Mouse (Mus musculus): ENCODE measurements at regions not wholly inside any gene's neighbourhood (a gene's known extent, or its start where the extent isn't known, plus 50 kb on each side); places are given as distances from the start of the nearest gene placed in this dataset.
A peak's percentile ranks its signal among the peaks of the same experiment; 100 is the strongest.

DNA sequence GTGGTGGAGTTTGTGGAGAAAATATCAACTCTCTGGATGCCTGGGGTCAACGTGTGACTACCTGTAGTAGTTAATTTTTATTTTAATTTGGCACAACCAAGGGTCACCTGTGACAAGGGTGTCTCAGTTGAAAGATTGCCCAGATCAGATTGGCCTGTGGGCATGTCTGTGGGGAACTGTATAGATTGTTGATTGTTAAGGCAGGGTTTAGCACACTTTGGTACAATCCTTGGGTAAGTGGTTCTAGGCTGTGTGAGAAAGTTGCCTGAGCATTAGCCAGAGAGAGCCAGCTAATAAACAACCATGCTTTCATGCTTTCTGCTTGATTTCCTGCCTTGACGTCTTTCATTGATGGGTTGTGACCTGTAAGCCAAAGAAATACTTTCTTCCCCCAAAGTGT lies 229.3 kb downstream of the Tex36 start:
- DNase-seq = peak; percentile 53

DNA sequence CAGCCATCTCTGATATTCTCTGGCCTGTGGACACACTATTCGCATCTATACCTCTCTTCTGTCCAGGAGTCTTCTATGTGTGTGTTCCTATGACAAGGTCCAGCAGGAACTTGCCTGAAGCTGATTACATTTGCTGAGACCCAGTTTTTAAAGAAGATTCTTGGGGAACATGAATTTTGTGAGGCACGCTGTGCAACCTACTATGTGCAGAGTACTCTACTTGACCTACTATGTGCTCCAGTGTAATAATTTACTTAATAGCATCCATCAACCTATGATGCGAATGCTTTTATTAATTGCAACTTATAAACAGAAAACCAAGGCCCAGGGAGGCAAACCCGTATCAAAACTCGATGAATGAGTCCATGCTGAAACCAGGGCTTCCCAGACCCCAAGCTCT lies 231.4 kb downstream of the Tex36 start:
- peak; percentile 24 for DNase-seq

DNA sequence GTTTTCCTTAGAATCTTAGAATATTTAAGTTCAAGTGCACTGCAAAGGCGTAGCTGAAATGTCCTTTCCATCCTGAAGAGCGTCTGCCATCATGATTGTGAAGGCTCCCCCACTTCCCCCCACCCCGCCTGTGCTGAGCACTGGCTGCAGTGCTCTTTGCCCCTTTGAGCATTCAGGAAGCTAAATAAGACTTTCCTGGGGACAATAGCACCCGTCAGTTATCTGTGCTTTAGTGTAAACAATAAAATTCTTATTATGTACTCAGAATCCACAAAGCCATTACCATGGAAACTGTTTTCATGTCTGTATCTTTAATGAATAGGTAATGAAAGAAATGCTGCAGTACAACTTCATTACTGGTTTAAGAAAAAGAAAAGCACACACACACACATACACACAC lies 237.4 kb downstream of the Tex36 start:
- peak; percentile 39 for DNase-seq

DNA sequence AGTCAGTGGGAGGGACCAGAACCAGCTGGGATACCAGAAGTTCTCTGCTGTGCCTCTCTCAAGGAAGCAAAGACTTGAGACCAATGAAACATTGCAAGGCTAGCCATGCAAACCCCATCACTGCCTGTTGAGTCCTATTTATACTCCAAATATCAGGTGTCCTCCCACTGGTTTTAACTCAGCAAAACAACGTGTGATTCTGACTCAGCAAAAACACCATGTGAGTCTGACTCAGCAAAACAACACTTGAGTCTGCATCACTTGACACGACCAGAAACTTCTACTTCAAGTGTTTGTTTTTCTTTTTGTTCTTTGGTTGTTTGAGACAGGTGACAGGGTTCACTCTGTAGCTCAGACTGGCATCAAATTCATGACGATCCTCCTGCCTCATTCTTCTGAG lies 204.6 kb upstream of the Ctbp2 start:
- no peak for DNase-seq

DNA sequence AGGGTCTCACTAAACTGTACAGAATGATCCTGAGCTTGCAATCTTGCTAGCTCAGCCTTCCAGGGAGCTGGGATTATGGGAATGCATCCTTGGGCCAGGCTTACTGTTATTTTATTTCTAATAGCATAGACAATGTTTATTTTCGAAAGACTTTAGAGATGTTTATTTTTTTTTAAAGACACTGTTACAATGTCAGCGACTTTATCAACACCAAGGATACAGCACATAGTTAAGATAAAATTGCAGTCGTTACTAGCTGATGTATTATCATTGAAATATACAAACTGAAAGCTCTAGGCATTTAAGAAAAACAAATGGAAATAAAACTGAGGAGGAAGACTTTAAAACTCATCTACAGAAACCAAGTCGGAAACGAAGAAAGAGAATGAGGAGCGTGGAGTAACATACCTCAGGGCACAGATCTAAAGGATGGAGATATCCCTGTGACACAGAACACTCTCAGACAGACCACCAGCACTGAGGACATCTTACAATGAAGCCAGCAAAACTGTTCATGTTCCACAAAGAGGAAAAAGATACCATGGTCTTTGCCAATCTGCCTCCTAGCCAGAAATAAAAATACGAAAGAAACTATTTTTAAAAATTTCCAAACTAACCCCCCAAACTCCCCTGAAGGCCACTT lies 201.5 kb upstream of the Ctbp2 start:
- DNase-seq = no peak

DNA sequence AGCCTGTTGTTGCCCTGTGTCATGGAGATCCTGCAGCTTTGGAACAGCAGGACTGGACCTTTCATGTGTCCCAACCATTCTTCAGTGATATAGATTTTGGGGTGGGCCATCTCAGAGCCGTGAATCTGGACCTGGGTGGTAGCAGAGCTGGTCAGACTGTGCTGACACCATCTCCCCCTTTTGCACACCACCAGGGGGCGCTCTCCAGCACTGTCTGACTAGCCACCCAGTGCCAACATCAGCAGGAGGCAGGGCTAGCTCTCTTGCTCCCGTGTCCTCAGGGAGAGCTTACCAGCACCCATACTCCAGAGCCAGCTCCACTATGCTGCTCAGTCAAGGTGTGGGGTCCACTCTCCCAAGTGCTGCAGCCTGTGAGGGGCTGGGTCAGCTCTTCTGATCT lies 199.8 kb upstream of the Ctbp2 start:
- no peak for DNase-seq

DNA sequence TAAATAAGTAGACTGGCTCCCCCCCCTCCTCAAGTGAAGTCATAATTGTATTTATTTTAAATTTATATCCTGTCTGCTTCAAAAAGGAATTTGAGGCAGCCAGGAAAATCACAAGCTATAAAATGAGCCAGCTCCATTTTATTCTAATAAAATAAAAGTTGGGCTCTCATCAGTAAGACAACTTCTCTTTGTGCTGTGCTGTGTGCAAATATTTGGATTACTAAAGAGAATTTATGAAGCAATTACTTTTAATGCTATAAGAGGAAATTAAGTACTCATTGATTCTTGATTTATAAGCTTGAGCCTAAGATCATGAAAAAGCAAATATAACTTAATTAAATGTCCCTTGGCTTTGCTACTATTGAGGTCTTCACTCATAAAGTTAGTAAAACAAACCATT lies 193.4 kb upstream of the Ctbp2 start:
- no peak for DNase-seq

DNA sequence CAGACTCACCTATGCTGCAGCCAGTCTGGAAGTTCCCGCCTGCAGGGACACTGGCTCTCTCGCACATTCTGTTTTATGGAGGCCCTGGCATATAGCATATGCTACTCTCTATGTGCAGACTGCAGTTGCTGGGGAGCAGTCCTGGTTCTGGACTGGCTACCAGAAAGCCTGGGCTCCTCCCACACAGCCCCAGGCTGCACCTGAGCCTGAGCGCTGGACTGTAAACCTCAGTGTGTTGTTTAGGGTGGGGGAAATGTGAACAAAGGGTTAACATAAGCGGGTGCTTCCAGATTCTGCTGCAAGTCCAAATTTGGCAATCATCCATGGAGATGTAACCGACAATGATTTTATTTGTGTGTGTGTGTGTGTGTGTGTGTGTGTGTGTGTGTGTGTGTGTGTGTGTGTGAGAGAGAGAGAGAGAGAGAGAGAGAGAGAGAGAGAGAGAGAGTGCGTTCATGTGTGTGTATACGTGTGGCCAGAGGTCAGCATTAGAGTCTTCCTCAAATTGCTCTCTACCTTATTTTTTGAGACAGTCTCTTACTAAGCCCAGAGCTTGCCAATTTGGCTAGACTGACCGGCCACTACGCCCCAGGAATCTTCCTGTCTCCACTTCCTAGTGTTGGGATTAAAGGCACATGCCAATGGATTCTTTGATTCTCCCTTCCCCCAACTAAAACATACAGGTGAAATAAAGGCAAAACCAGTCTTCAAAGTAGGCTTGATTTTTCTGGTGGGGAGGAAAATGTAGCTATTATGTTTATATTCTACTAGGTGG lies 192.7 kb upstream of the Ctbp2 start:
- no peak for DNase-seq

DNA sequence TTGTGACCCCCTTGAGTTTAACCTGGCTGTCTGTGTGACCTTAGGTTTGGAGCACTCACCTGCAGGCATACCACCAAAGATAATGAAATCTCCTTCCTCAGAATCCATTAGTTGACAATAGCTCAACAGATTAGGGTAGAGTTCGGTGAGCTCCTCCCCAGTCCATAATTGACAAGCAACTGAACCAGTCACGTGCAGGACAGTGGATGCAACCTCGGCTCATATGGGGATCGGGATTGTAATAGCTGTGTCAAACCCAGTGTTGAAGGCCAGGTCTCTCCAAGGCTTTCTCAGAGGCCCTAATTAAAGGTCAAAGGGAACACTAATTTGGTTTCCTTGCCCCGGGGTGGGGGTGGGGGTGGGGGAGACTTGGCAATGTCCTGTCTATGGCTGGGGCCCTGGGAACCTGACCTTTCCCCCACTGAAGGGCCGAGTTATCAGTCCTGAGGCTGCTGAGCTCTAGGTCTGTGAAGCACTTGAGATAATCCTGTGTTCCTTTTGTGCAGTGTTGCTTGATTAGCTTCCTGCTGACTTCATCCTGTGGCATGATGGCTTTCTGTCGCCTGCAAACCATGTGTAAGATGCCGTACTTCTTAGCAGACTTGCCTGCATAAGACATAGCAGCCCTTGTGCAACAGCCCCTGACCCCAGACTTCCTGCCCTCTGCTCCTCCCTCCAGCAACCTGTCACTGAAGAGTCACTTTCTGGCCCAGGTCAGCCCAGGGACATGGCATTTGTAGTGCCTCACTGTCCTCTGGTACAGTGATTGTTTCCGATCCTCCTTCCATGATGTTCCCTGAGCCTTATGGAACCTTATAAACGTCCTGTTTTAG lies 191.3 kb upstream of the Ctbp2 start:
- peak; percentile 87 for DNase-seq

DNA sequence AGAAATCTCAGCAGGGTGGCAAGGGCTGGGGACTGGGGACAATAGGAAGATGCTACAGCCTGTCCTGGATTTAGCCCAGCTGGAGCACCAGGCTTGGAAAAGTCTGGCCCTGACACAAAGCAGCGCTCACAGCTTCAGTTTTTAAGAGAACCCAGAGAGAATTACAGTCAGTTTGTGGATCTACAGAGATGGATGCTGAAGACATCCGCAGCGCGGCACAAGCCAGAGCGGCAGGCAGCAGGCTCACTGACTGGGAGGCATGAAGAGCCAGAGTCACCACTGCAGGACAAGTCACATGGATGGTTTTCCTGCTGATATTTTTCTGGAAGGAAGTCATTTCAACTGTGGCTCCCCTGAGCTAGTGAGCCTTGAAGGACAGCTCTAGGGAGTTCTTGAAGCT lies 189.0 kb upstream of the Ctbp2 start:
- no peak for DNase-seq

DNA sequence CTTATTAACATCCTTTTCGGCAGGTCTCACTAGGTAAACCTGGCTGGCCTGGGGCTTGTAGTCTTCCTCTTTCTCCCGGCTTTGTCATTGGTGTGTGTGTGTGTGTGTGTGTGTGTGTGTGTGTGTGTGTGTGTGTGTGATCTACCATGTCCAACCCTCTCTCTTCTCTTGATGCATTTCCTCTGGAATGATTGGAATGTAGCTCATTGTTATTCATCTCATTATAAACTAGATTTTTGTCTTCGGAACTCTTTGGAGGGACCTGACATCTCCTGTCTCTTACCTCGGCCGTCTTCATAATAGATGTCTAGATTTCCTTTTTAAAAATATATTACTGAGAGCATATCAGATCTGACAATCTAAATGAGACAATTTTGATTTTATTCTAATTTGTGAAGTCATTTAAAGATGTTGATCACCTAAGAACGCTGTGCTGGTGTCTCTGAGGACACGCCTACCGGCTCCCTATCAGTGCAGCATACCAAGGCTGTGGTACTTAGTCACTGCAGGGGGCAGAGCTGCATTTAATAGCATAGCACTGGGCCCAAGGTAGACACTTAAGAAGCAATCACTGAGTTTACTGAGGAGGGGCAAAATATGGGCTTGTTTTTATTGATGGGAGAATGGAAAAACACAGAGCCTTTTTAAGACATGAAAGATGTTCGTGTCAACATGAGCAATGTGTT lies 187.1 kb upstream of the Ctbp2 start:
- DNase-seq = no peak

DNA sequence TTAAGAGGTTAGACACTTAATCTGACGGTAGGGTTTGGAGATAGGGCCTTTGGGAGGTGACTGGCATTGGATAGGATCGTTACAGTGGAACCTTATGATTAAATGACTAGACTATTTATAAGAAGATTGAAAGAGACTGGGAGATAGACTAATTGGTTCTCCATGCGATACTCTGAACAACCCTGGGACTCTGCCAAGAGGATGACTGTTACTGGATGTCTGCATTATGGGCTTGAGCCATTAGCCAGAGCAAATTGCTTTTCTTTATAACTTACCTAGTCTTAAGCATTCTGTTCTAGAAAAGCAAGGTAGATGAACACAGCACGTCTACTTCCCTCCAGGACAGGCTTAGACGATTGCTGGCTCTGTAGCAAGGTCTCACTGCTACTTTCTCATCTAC lies 180.3 kb upstream of the Ctbp2 start:
- no peak for DNase-seq

DNA sequence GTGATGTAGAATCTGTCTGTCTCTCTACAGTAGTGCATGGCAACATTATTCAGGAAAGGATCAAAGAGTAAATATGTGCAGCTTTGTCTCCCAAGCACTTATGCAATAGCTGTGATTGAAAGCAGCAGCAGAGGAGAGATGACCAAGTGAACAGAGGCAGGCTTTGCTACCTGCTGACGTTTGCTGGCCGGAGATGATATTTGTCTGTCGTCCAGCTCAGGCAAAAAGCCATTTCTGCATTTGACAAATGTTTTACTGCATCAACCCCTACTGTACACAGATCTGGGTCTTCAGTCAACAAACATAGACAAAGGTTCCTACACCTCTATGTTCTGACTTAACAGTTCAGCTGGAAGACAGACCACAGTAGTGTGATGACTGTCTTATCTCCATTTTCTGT lies 166.3 kb upstream of the Ctbp2 start:
- DNase-seq = no peak

DNA sequence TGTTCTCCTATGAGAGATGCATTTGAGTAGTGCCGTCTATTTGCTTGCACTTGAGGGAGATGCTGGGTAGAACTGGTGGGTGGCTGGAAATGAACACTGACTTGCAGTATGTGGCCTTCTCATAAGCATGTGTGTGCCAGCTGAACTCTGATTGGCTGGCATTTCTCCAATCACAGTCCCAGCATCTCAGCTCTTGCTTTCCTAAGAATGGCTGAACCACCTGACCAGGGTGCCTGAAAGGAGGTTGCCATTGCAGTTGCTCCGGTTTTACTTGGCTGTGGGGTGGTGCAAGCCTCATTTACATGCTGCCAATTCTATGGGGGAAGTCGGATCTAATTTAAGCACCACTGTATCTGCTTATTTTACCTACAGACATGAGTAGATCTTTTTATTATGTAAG lies 164.1 kb upstream of the Ctbp2 start:
- no peak for DNase-seq

DNA sequence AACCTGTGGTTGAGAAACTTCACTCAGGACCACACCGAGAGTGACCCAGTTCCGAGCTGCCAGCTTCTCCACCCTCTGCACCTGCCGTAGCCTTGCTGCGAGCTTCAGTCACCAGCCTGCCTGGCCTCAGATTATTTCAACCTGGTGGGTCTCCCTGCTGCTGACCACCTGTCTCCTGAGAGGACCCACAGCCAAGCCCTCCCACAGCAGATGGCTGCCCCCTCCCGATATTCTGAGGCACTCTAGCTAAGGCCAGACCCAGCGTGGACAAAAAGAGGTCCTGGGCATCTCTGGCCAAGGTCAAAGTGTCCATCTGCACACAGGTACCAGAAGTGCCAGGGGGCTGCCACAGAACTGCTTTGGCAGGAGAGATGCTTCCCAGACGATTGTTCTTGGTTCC lies 162.7 kb upstream of the Ctbp2 start:
- no peak for DNase-seq

DNA sequence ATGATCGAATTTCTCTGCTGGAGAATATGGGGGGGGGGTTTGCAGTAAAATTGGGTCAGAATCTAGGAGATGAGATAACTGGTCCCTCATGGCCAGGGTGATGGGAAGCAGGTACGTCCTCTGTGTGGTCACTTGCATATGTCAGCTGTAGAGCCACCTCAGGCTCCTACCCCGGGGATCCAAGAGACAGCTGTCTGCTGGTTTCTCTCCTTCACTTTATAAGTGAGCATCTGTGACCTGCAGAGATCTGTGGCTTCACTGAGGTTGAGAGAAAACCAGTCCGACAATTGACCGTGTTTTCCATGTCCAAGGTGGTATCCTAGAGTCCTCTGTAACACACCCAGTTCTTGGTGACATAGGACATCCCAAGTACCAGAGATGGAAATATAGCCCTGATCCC lies 162.1 kb upstream of the Ctbp2 start:
- DNase-seq = no peak

DNA sequence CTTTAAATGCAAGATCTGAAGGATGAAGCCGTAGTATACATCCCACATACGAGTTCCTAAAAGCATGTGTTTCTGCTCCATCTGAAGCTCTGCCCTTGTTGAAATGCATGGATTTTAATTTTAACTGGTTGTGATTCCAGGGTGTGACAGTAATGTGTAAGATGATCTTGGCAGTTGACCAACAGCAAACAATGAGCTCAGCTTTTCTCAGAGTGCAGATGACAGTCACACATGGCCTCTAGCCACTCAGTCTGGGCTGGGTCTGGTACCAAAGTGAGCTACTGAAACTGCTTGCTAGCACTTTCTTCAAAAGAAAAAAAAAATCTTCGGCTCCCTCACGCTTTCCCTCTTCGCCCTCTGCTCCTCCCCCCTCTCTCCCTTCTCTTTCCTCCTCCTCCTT lies 138.0 kb upstream of the Ctbp2 start:
- peak; percentile 41 for DNase-seq

DNA sequence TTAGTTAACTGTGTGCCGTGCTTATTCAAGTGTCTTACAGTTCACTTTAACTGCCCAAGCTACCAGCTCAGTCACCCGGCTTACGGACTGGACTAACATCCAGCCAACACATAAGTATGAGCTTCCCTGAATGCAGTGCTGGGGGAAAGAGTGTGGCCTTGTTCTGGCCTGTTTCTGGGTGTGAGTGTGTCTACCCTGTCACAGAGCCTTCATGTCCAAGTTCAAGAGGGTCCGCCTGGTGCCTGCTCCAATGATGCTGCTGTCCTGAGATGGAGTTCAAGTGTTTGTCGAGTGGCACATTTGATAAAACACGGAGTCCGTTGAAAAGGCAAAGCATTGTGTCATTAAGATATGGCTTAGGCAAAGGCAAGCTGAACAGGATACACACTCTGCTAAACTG lies 135.0 kb upstream of the Ctbp2 start:
- DNase-seq = peak; percentile 62

DNA sequence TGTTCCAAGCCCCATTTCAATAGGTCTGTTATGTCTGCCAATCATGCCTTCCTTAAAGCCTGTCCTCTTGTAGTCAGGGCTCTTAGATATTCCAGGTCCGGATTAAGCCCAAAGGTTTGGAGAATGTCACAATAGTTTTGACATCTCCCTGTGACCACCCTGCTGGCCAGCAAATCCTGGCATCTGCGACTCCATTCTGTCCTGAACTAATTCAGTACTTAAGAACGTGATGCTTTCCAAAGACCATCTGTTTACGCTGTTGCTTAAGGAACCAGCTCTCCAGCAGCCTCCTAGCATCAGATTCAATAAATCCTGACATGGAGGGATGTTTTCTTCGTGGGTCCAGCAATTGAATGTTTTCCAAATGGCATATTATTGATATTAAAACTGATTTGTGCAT lies 132.7 kb upstream of the Ctbp2 start:
- peak; percentile 39 for DNase-seq

DNA sequence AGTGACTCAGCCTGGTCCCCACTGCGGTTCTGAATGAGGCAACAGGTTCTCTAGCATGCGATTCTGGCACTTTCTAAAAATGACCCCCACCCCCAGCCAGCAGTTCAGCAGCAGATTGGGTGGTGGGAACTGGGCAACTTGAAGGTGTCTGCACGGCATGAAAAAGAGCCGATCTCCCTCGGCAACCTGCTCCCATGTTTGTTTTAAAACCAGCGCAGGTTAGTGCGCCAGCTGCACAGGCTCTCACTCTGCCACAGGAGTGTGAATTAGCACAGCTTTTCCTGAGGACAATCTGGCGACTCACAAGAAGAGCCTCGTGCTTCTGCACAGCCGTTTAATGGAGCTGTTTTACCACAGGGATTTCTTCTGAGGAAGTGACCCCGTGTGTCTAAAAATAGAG lies 120.4 kb upstream of the Ctbp2 start:
- peak; percentile 75 for DNase-seq

DNA sequence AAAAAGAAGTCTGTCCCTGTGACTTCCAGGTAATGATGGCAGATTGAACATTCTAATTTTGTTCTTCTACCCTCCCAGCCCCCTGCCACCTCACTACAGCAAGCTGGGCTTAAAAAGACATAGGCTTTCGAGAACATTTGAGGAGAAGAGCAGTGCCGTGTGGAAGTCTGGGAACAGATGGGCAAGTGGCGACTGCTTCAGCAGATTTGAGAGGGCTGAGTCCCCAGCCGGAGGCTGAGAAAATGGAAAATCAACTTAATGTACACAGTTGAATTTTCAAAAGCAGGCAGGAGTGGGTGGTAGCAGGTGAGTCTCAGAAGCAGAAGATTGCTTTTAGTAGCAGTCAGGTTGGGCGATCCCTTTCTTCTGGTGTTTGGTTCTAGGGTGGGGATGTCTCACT lies 110.2 kb upstream of the Ctbp2 start:
- DNase-seq = no peak

DNA sequence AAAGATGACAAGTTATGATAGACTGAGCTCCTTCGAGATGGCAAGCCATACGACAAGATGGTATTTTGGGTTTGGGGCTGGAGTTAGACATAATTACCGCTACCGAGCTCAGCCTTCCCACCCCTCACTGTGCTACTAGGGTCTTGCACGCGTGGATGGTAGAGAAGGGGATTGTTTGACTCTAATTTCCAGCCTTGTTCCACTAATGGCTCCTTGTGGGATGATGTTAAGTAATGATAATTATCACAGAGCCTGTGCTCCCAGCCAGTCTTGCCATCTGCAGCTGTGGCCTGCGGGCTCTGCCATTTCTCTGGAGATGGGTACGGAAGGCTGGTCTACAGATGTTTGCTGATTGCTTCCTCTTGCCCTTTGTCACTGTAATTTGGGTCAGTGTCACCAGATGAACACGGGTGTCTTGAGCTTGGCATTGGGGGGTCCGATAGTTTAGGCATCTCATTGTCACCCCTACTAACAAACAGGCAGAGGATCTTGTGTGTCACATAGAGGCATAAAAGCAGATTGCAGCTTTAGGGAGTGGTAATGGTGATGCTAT lies 108.8 kb upstream of the Ctbp2 start:
- peak; percentile 74 for DNase-seq

DNA sequence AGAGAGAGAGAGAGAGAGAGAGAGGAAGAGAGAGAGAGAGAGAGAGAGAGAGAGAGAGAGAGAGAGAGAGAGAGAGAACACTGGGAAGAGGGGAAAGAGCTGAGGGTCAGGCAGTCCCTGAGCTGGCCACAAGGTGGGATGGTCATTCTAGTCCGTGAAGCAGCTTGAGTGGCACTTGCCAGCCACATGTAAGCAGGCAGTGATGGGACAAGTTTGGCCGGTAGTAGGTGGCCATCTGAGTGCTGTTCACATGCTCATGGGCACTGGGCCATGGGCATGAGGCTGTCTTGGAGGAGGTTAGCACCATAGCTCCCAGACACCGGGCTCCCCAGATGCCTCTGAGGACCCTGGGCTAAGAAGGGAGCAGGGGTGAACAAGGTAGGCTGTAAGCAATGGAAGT lies 106.7 kb upstream of the Ctbp2 start:
- no peak for DNase-seq

All from heart, adult 11 months (tissue).